Mouse (Mus musculus) midbrain, embryonic 12.5 days (tissue): Measurements from ENCODE around the gene Fscn3. TPM values are rescaled to one million over a fixed set of nuclear protein-coding genes. Genes with fewer than 3 reads are reported as not detected.
A peak's percentile ranks its signal among the peaks of the same experiment; 100 is the strongest.

Experiments used
- ATAC-seq: fragments of 200-750 bp; cut with Nextera tagmentation; 2 replicates; pipeline ENCODE4 v1.8.0; 2017; ENCODE audit warnings: low read depth, moderate TSS enrichment, moderate library complexity; ENCODE audit not compliant: low FRiP score
- H3K27ac ChIP-seq: fragments of 300-500 bp; sonication (generic); replicated peaks from 2 replicates; pipeline ENCODE4 v1.5.1; 2016; ENCODE audit warnings: mild to moderate bottlenecking
- H3K27me3 ChIP-seq: fragments of 300-500 bp; sonication (generic); 2 replicates; pipeline ENCODE4 v1.6.1; 2016; ENCODE audit warnings: mild to moderate bottlenecking
- H3K36me3 ChIP-seq: fragments of 300-500 bp; sonication (generic); 2 replicates; pipeline ENCODE4 v1.6.1; 2016
- H3K4me1 ChIP-seq: fragments of 300-500 bp; sonication (generic); 2 replicates; pipeline ENCODE4 v1.6.1; 2016
- H3K4me2 ChIP-seq: fragments of 300-500 bp; sonication (generic); replicated peaks from 2 replicates; pipeline ENCODE4 v1.6.1; 2016; ENCODE audit warnings: mild to moderate bottlenecking, moderate library complexity
- H3K4me3 ChIP-seq: fragments of 300-500 bp; sonication (generic); 2 replicates; pipeline ENCODE4 v1.5.1; 2016; ENCODE audit warnings: mild to moderate bottlenecking
- H3K9ac ChIP-seq: fragments of 300-500 bp; sonication (generic); replicated peaks from 2 replicates; pipeline ENCODE4 v1.6.1; 2016; ENCODE audit warnings: mild to moderate bottlenecking, moderate library complexity
- H3K9me3 ChIP-seq: fragments of 300-500 bp; sonication (generic); 2 replicates; pipeline ENCODE4 v1.6.1; 2016; ENCODE audit warnings: mild to moderate bottlenecking
- WGBS: fragments of 180-500 bp; shearing (Covaris S2); methylation state at CpG from one replicate; pipeline ENCODE4 v1.1.7; 2016; 5-methylcytosine and 5-hydroxymethylcytosine counted together
- polyA plus RNA-seq: library from polyadenylated mRNA; unstranded; fragments of >200 nt; fragmentation: Nextera tagmentation; extraction: Ambion mirVana; gene quantifications from 2 replicates; pipeline ENCODE4 v1.2.1, GENCODE M21; 2016

The Fscn3 gene
- not detected in 2 replicates for polyA plus RNA-seq

GRCm38 (mm10) chr6:28427096-28427839 lies at the start of gene Fscn3:
Gene Fscn3, plus strand, starts transcription at chr6:28427789.
- H3K27me3 ChIP-seq = no peaks in the 10 kb centered on the region
- peaks cover 17% of the 10 kb centered on the region for H3K36me3 ChIP-seq
- no peak for ATAC-seq
- no peak within 1 kb of the TSS for H3K4me3 ChIP-seq
- peaks cover 17% of the 10 kb centered on the region for H3K4me1 ChIP-seq
- WGBS = 82% methylated on average over 3 of the region's 3 CpGs
- H3K27ac ChIP-seq = no peak within 1 kb of the TSS
- H3K9ac ChIP-seq = no peak within 1 kb of the TSS
- no peaks in the 10 kb centered on the region for H3K9me3 ChIP-seq
- no peak within 1 kb of the TSS for H3K4me2 ChIP-seq

GRCm38 (mm10) chr6:28381983-28382382 lies 45.6 kb upstream of the Fscn3 start:
- no peak overlapping the region for H3K27ac ChIP-seq
- H3K36me3 ChIP-seq = no peaks in the 10 kb centered on the region
- WGBS = 69% methylated on average over 4 of the region's 4 CpGs
- no peak overlapping the region for H3K4me3 ChIP-seq
- no peaks in the 10 kb centered on the region for H3K4me1 ChIP-seq
- ATAC-seq = no peak
- no peaks in the 10 kb centered on the region for H3K27me3 ChIP-seq
- H3K9ac ChIP-seq = no peak overlapping the region
- no peaks in the 10 kb centered on the region for H3K9me3 ChIP-seq
- no peak overlapping the region for H3K4me2 ChIP-seq

DNA sequence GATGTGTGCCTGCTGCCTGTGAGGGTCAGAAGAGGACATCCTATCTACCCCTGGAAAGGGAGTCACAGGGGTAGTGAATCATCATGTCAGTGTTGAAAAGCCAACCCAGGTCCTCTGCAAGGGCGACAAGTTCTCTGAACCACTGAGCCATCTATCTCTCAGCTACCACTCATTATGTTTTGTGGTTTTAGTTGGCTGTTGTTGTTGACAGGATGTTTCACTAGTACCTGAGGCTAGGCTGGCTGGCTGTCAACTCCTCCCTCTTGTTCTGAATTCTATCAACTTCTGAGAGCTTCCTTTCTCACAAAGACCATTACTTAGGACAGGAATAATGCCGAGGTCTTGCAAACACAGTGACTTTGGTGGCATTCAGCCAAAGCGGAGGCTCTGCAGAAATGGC lies 42.4 kb upstream of the Fscn3 start:
- Histone ChIP-seq H3K4me3 (no peak overlapping the region), H3K9ac (no peak overlapping the region), H3K27me3 (no peaks in the 10 kb centered on the region), H3K27ac (no peak overlapping the region), H3K4me2 (no peak overlapping the region), H3K4me1 (no peaks in the 10 kb centered on the region), H3K36me3 (no peaks in the 10 kb centered on the region), H3K9me3 (no peaks in the 10 kb centered on the region)
- WGBS = 94% methylated on average over 3 of the region's 3 CpGs
- ATAC-seq = no peak

DNA sequence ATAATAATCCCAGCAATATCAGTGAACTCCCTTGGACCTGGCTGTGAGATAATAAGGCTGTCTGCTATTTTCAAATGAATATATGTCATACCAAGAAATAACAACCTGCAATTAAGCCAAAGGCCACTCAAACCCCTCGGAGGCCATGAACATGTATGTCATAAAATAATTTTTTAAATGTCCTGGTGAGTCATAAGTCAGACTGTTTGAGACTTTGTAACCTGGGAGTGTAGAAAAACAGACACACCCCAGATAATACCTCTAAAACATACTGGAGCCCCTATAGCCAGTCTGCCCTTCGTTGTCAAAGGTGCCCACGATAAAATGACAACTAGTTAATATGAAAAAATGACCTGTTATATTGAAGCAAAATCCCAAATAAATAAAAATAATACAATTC lies 38.6 kb upstream of the Fscn3 start:
- Histone ChIP-seq H3K27ac (no peak overlapping the region), H3K4me2 (no peak overlapping the region), H3K27me3 (peaks cover 3% of the 10 kb centered on the region), H3K9me3 (no peaks in the 10 kb centered on the region), H3K36me3 (no peaks in the 10 kb centered on the region), H3K4me3 (no peak overlapping the region), H3K9ac (no peak overlapping the region), H3K4me1 (no peaks in the 10 kb centered on the region)
- ATAC-seq = no peak
- WGBS = 95% methylated on average over 3 of the region's 3 CpGs

DNA sequence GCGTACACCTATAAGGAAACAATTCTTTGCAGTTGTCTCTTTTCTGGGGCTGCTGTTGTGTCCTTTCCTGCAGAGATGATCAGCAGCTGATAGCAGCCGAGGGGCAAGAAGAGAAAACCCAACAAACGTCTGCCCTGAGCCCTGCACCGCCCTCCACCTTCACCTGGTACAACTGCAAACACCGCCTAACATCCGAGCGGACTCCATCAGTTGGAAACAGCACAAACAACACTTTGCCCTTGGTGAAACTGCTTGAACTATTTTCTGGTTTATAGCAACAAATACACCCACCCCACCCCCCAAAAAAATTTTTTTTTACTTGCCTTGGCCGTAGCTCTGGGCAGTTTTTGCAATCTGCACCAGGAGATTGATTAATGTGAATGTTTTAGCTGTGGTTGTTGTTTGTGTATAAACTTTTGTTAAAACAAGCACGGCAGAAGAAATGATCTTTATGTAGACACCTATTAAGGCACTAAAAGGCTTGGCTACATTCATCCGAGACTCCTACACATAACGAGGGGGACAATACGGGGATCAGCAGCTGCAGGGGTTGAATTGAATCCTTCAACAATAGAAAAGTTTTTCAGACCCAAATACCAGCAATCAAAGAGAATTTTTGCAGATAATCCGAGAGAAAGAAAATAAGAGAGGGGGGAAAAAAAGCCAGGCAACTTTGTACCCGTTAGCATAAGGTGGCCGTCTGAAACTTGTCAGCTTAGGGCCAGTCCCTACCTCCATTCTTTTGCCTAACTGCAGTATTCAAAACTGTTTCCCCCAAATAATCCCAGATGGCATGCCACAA lies 31.3 kb upstream of the Fscn3 start:
- 11% methylated on average over 15 of the region's 15 CpGs for WGBS
- no peaks in the 10 kb centered on the region for H3K36me3 ChIP-seq
- H3K27me3 ChIP-seq = peaks cover 44% of the 10 kb centered on the region
- peak overlapping the region; percentile 76 for H3K4me2 ChIP-seq
- H3K4me1 ChIP-seq = peaks cover 8% of the 10 kb centered on the region; the same call in 1 of the 2 replicates
- no peaks in the 10 kb centered on the region for H3K9me3 ChIP-seq
- H3K4me3 ChIP-seq = peak overlapping the region; percentile 53
- H3K27ac ChIP-seq = peak overlapping the region; percentile 90
- ATAC-seq = peak; percentile 55
- 0 out of 2 replicates have a peak overlapping the region, but pooled peaks have one; percentile 1 for H3K9ac ChIP-seq

- WGBS = under 1% methylated on average over 19 of the region's 19 CpGs
- H3K4me3 ChIP-seq = peak overlapping the region; percentile 53
- H3K4me1 ChIP-seq = peaks cover 8% of the 10 kb centered on the region; the same call in 1 of the 2 replicates
- peak; percentile 61 for ATAC-seq
- peak overlapping the region; percentile 90 for H3K27ac ChIP-seq
- no peaks in the 10 kb centered on the region for H3K9me3 ChIP-seq
- peak overlapping the region; percentile 76 for H3K4me2 ChIP-seq
- H3K27me3 ChIP-seq = peaks cover 44% of the 10 kb centered on the region
- no peaks in the 10 kb centered on the region for H3K36me3 ChIP-seq
- peak overlapping the region; percentile 62; the same call in 1 of the 2 replicates for H3K9ac ChIP-seq
Measured at GRCm38 (mm10) chr6:28396853-28397457, 30.6 kb upstream of the Fscn3 start.

DNA sequence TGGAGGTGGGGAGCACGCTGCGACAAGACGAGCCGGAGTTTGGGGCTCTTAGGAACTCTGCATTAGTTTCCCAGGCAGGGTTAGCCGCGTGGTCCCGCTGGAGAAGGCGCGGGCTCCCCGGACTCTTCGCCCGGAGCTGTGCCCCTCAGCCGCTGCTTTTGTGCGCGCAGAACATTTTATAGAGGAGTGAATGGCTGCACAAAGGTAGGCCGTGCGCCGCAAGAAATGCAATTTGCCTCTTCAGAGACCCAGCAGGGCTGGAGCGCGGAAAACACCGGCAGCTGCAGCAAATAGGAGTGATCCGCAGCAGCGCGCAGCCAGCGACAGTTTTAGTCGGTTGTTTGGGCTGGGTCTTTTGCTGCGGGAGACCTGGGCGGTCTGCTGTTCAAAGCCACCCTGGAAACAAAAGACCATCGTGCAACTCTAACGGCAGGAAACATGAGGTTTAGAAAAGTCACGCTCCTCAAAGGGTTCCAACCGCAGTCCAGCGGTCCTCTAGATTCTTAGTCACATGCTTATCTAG lies 29.8 kb upstream of the Fscn3 start, which contains the start of gene Zfp800:
Gene Zfp800, minus strand, starts transcription at position 325 of the 523 bp plus-strand sequence.
- H3K27ac ChIP-seq = peak within 1 kb of the TSS; percentile 90
- H3K4me3 ChIP-seq = peak within 1 kb of the TSS; percentile 53
- H3K9me3 ChIP-seq = no peaks in the 10 kb centered on the region
- peak within 1 kb of the TSS; percentile 62 for H3K9ac ChIP-seq
- peaks cover 8% of the 10 kb centered on the region; the same call in 1 of the 2 replicates for H3K4me1 ChIP-seq
- H3K4me2 ChIP-seq = peak within 1 kb of the TSS; percentile 76
- peaks cover 44% of the 10 kb centered on the region for H3K27me3 ChIP-seq
- ATAC-seq = peak; percentile 42
- WGBS = under 1% methylated on average over 33 of the region's 33 CpGs
- H3K36me3 ChIP-seq = no peaks in the 10 kb centered on the region

GRCm38 (mm10) chr6:28398726-28399125 lies 28.9 kb upstream of the Fscn3 start:
- WGBS = 90% methylated on average over 3 of the region's 3 CpGs
- Histone ChIP-seq H3K27me3 (peaks cover 44% of the 10 kb centered on the region), H3K27ac (no peak overlapping the region), H3K4me2 (no peak overlapping the region), H3K9ac (no peak overlapping the region), H3K36me3 (no peaks in the 10 kb centered on the region), H3K4me1 (peaks cover 8% of the 10 kb centered on the region; the same call in 1 of the 2 replicates), H3K9me3 (no peaks in the 10 kb centered on the region), H3K4me3 (no peak overlapping the region; the same call in 1 of the 2 replicates)
- no peak for ATAC-seq

DNA sequence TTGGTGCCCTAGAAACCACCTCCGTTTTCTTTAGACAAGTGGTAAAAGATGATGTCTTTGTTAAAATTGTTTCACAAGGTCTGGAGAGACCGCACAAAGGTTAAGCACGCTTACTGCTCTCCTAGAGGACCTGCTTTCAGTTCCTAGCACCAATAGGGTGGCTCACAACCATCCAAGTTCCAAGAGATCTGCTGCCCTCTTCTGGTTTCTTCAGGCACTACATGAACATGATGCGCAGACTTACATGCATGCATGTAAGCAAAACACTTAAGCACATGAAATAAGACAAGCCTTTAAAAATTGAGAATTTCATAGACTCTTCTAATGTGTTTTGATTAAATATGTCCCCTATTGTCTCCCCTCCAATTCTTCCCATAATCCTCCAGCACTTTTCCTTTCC lies 27.8 kb upstream of the Fscn3 start:
- Histone ChIP-seq H3K27ac (no peak overlapping the region), H3K4me2 (no peak overlapping the region), H3K4me1 (peaks cover 8% of the 10 kb centered on the region; the same call in 1 of the 2 replicates), H3K36me3 (no peaks in the 10 kb centered on the region), H3K27me3 (peaks cover 35% of the 10 kb centered on the region), H3K9ac (no peak overlapping the region), H3K4me3 (no peak overlapping the region), H3K9me3 (no peaks in the 10 kb centered on the region)
- WGBS = 92% methylated on average over 4 of the region's 4 CpGs
- no peak for ATAC-seq

- peaks cover 11% of the 10 kb centered on the region; the same call in 1 of the 2 replicates for H3K36me3 ChIP-seq
- H3K4me3 ChIP-seq = no peak overlapping the region
- 92% methylated on average over 9 of the region's 9 CpGs for WGBS
- H3K9ac ChIP-seq = no peak overlapping the region
- H3K27ac ChIP-seq = no peak overlapping the region
- no peak overlapping the region for H3K4me2 ChIP-seq
- no peaks in the 10 kb centered on the region for H3K9me3 ChIP-seq
- ATAC-seq = no peak
- H3K4me1 ChIP-seq = no peaks in the 10 kb centered on the region
- H3K27me3 ChIP-seq = no peaks in the 10 kb centered on the region
Measured at GRCm38 (mm10) chr6:28410053-28410452, 17.5 kb upstream of the Fscn3 start.

DNA sequence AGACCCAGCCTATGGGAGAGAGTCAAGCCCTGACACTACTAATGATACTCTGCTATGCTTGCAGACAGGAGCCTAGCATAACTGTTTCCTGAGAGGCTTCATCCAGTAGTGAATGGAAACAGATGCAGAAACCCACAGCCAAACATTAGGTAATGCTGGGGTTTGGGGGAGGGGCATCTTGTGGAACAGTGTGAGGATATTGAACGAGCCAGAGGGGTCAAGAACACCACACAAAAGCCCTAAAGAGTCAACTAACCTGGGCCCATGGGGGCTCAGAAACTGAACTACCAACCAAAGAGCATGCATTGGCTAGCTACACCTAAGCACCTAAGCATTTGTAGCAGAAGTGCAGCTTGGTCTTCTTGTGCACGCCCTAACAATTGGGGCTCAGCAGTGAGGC lies 16.4 kb upstream of the Fscn3 start:
- Histone ChIP-seq H3K4me3 (no peak overlapping the region), H3K4me2 (no peak overlapping the region), H3K9me3 (0 out of 2 replicates have a peak, but pooled peaks cover 3% of the 10 kb centered on the region), H3K4me1 (no peaks in the 10 kb centered on the region), H3K27me3 (no peaks in the 10 kb centered on the region), H3K27ac (no peak overlapping the region), H3K9ac (no peak overlapping the region), H3K36me3 (peaks cover 22% of the 10 kb centered on the region)
- ATAC-seq = no peak
- 79% methylated on average over 2 of the region's 2 CpGs for WGBS
